Mouse (Mus musculus) forebrain, embryonic 14.5 days (tissue): Measurements from ENCODE around the gene Ssc4d. TPM values are rescaled to one million over a fixed set of nuclear protein-coding genes. Genes with fewer than 3 reads are reported as not detected.
A peak's percentile ranks its signal among the peaks of the same experiment; 100 is the strongest.

Experiments
- ATAC-seq: fragments of 200-750 bp; cut with Nextera tagmentation; 2 replicates; pipeline ENCODE4 v1.8.0; 2017; ENCODE audit warnings: mild to moderate bottlenecking, moderate library complexity
- DNase-seq: peaks from one replicate; pipeline ENCODE4 v3.0.0-alpha.2; 2015; ENCODE audit warnings: low spot score
- H3K27ac ChIP-seq: fragments of 300-500 bp; sonication (generic); 2 replicates; pipeline ENCODE4 v1.5.1; 2014; ENCODE audit warnings: low read depth, mild to moderate bottlenecking, control low read depth, low read length, moderate library complexity
- H3K27me3 ChIP-seq: fragments of 300-500 bp; sonication (generic); replicated peaks from 2 replicates; pipeline ENCODE4 v1.6.1; 2014; ENCODE audit warnings: low read length, control low read depth, mixed read lengths; ENCODE audit not compliant: control insufficient read depth, insufficient read depth
- H3K36me3 ChIP-seq: fragments of 300-500 bp; sonication (generic); 2 replicates; pipeline ENCODE4 v1.6.1; 2014; ENCODE audit warnings: low read length, control low read depth; ENCODE audit not compliant: control insufficient read depth, insufficient read depth
- H3K4me1 ChIP-seq: fragments of 300-500 bp; sonication (generic); 2 replicates; pipeline ENCODE4 v1.6.1; 2014; ENCODE audit warnings: antibody characterized with exemption, low read length, control low read depth; ENCODE audit not compliant: control insufficient read depth, insufficient read depth
- H3K4me2 ChIP-seq: fragments of 300-500 bp; sonication (generic); 2 replicates; pipeline ENCODE4 v1.6.1; 2014; ENCODE audit warnings: mild to moderate bottlenecking, control low read depth, low read length
- H3K4me3 ChIP-seq: fragments of 300-500 bp; sonication (generic); 2 replicates; pipeline ENCODE4 v1.5.1; 2014; ENCODE audit warnings: low read depth, low read length, control low read depth
- H3K9ac ChIP-seq: fragments of 300-500 bp; sonication (generic); 2 replicates; pipeline ENCODE4 v1.6.1; 2014; ENCODE audit warnings: mild to moderate bottlenecking, low read length, control low read depth, moderate library complexity
- H3K9me3 ChIP-seq: fragments of 300-500 bp; sonication (generic); replicated peaks from 2 replicates; pipeline ENCODE4 v1.6.1; 2016; ENCODE audit warnings: low read length, control low read depth, mixed read lengths; ENCODE audit not compliant: control insufficient read depth
- WGBS: fragments of 180-500 bp; shearing (Covaris S2); extraction: QIAGEN DNeasy Blood & Tissue Kit; methylation state at CpG from one replicate; pipeline ENCODE4 v1.1.7; 2014; 5-methylcytosine and 5-hydroxymethylcytosine counted together
- polyA plus RNA-seq: library from polyadenylated mRNA; unstranded; fragments of >200 nt; fragmentation: Nextera tagmentation; extraction: Ambion mirVana; gene quantifications from 2 replicates; pipeline ENCODE4 v1.2.1, GENCODE M21; 2014

The Ssc4d gene
- polyA plus RNA-seq, 1 experiment from 2014 or later: 0.99 TPM

DNA sequence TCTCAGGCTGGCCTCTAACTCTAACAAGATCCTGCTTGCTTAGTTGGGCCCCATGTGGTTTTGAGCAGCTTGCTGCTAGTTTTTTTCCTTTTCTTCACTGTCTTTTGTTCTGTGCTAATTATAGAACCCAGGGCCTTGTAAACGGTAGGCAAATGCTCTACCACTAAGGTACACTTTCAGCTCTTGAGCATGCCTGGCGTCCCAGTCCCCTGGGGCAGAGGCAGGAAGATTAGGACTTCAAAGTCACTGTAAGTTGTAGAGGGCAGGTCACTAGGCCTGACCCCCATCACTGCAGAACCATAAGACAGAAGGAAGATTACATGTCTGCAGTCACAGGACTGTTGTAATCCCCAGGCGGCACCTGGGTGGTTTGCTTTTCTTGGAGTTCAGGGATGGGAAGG, 28.4 kb upstream of the Ssc4d start:
- DNase-seq: no peak
- Histone ChIP-seq H3K4me2 (no peak overlapping the region), H3K27ac (no peak overlapping the region), H3K4me3 (no peak overlapping the region), H3K36me3 (peaks cover 35% of the 10 kb centered on the region), H3K4me1 (no peaks in the 10 kb centered on the region), H3K9me3 (no peaks in the 10 kb centered on the region), H3K27me3 (no peaks in the 10 kb centered on the region), H3K9ac (no peak overlapping the region)
- WGBS: 25% methylated on average over 3 of the region's 3 CpGs
- no peak for ATAC-seq

DNA sequence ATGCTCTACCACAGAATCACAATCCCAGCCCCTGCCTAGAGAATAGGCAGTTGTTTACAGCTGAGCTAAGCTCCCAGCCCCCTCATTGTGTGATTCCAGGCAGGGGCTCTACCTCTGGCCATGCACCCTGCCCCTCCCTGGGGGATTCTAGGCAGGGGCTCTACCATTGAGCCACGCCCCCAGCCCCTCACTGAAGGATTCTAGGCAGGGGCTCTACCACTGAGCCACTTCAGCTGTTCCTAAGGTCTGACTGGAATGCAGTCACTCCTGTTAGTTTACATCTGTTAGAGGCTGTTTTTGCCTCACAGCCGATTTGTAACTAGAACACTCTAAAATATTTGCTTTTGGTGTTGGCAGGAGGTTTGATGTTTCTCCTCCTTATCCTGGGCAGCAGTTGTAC, 28.0 kb upstream of the Ssc4d start:
- Histone ChIP-seq H3K36me3 (peaks cover 38% of the 10 kb centered on the region), H3K4me1 (no peaks in the 10 kb centered on the region), H3K27ac (no peak overlapping the region), H3K9ac (no peak overlapping the region), H3K9me3 (no peaks in the 10 kb centered on the region), H3K4me3 (no peak overlapping the region), H3K27me3 (no peaks in the 10 kb centered on the region), H3K4me2 (no peak overlapping the region)
- 78% methylated on average over 2 of the region's 2 CpGs for WGBS
- DNase-seq (no peak), ATAC-seq (no peak)

DNA sequence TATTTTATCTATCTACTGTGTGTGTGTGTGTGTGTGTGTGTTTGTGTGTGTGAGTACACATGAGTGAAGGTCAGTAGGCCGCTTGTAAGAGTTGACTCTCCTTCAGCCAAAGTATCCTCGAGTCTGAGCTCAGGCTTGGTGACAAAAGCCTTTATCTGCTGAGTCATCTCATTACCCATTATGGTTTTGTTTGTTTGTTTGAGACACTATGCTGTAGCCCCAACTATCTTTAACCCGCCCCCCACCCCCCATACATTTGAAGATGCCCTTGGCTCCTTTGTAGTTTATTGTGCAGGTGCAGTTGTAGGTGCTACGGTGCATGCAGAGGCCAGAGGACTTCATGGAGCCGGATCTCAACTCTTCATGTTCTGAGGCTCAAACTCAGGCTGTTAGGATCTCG, 26.9 kb upstream of the Ssc4d start:
- DNase-seq (no peak), ATAC-seq (no peak)
- no peak overlapping the region for H3K27ac ChIP-seq
- 89% methylated on average over 6 of the region's 6 CpGs for WGBS
- no peak overlapping the region for H3K4me2 ChIP-seq
- no peak overlapping the region for H3K9ac ChIP-seq
- H3K36me3 ChIP-seq: peaks cover 48% of the 10 kb centered on the region
- no peak overlapping the region for H3K4me3 ChIP-seq
- H3K27me3 ChIP-seq: no peaks in the 10 kb centered on the region
- no peaks in the 10 kb centered on the region for H3K4me1 ChIP-seq
- H3K9me3 ChIP-seq: no peaks in the 10 kb centered on the region

DNA sequence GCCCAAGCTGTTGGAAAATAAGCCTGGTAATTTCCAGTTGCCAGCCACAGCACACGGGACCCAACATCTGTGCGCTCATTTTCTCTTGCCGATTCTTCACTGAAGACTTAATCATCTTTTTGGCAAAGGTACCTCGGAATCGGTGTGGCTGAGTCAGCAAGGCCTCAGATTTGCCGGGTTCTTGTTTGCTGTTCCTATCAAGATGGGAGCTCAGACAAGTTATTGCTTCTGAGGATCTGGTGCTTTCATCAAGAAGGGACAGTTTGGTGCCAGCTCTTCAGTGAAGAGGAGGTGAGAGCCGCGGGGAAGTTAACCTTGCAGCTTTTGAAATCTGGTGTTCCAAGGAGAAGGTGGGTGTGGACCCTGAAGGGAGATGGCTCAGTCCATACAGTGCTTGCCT, 21.8 kb upstream of the Ssc4d start:
- Histone ChIP-seq H3K4me1 (peaks cover 7% of the 10 kb centered on the region), H3K27me3 (no peaks in the 10 kb centered on the region), H3K9ac (no peak overlapping the region), H3K36me3 (peaks cover 37% of the 10 kb centered on the region), H3K4me2 (no peak overlapping the region), H3K9me3 (no peaks in the 10 kb centered on the region), H3K4me3 (no peak overlapping the region), H3K27ac (no peak overlapping the region)
- 91% methylated on average over 8 of the region's 8 CpGs for WGBS
- no peak for DNase-seq
- no peak for ATAC-seq

DNA sequence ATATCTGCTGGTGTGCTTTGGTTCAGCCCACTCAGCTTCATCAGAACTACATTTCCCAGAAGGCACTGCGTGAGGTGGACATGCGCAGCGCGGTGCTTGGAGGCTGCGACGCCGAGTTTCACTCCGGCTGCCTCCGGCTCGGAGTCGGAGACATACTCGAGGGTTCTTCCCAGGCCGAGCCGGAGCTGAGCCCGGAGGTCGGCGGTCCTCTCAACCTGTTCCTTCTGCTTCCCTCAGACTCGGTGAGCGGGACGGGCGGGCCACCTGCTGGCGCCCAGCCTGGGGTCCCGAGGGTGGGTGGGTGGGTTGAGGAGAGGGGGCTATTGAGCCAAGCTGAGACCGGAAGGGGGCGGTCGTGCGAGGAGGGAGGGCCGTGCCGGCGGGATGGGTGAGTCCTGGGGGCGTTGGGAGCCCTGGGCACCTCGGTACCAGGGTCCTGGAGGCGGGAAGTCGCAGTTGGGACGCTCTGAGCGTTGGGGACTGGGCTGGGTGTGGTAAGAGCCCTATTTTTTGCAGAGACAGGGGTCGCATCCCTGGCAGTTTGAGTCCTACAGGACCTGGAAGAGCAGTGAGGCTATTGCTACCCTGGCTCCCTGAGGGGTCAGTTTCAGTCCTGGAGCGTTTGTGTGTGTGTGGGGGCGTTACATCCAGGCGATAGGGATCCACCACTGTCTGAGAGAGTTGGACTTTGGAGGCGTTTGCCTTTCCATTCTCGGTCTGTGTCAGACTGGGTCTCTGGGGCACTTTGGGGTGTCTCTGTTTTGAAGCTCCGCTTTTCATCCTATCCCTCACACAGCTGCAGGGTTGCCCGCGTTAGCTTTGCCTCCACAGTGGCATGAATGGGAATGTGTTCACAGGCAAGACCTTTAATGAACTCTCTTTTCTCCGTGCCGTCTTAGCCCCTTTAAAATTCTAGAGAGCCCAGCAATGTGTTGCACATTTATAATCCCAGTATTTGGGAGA, 20.7 kb upstream of the Ssc4d start, which contains the start of gene Dtx2:
Gene Dtx2, plus strand, starts transcription at position 76 of the 963 bp plus-strand sequence.
- peaks cover 33% of the 10 kb centered on the region for H3K36me3 ChIP-seq
- peak within 1 kb of the TSS; percentile 81 for H3K9ac ChIP-seq
- ATAC-seq: peak; percentile 97
- peak; percentile 97 for DNase-seq
- H3K27ac ChIP-seq: peak within 1 kb of the TSS; percentile 65; the same call in 1 of the 2 replicates
- H3K9me3 ChIP-seq: no peaks in the 10 kb centered on the region
- WGBS: under 1% methylated on average over 42 of the region's 47 CpGs
- peaks cover 7% of the 10 kb centered on the region for H3K4me1 ChIP-seq
- H3K4me3 ChIP-seq: peak within 1 kb of the TSS; percentile 68
- H3K27me3 ChIP-seq: no peaks in the 10 kb centered on the region
- peak within 1 kb of the TSS; percentile 80 for H3K4me2 ChIP-seq

DNA sequence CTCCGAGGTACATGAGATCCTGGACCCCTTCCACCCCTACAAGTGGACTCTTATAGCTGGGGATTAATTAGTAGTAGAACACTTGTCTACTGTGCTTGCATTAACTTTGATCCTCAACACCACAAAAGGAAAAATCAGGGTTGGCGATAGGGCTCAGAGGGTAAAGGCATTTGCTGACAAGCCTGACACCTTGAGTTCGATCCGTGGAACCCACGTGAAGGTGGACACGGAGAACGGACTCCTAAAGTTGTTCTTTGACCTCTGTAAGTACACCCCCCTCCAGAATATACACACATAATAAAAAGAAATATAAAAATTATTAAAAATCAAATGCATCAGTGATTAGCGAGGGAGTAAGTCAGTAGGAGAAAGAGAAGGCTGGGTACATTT, 20.0 kb upstream of the Ssc4d start:
- peaks cover 29% of the 10 kb centered on the region for H3K36me3 ChIP-seq
- H3K4me3 ChIP-seq: peak overlapping the region; percentile 68; the same call in 1 of the 2 replicates
- 65% methylated on average over 8 of the region's 8 CpGs for WGBS
- ATAC-seq (peak; percentile 18), DNase-seq (no peak)
- no peak overlapping the region for H3K27ac ChIP-seq
- H3K9me3 ChIP-seq: no peaks in the 10 kb centered on the region
- peaks cover 7% of the 10 kb centered on the region for H3K4me1 ChIP-seq
- H3K27me3 ChIP-seq: no peaks in the 10 kb centered on the region
- no peak overlapping the region for H3K9ac ChIP-seq
- no peak overlapping the region; the same call in 1 of the 2 replicates for H3K4me2 ChIP-seq

DNA sequence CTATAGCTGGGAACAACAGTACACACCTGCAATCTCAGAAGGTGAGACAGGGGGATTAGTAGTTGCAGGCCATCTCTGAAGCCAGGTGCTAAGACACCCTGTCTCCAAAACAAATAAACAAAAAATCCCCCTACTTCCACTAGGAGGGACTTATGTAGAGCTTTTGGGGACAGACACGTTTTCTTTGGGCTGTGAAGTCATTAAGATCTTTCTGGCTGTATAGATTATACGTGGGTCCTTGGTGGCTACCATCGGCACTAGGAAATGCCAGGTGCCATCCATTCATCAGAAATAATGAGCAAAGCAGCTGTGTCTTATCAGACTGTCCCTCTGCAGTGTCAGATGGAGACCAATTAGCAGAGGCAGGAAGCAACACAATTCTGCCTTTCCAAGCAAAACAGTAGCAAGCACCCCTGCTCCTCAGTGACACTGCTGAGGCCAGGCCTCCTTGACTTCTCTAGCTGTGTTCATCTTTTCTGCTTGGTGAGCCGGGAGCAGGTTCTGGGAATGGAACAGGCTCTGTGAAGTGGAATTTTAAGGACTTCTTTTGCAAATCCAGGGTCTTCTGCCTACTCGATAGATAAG, 19.1 kb upstream of the Ssc4d start:
- Histone ChIP-seq H3K4me2 (no peak overlapping the region), H3K36me3 (peaks cover 21% of the 10 kb centered on the region), H3K4me3 (no peak overlapping the region), H3K27ac (no peak overlapping the region), H3K27me3 (no peaks in the 10 kb centered on the region), H3K9me3 (no peaks in the 10 kb centered on the region), H3K4me1 (peaks cover 7% of the 10 kb centered on the region), H3K9ac (no peak overlapping the region)
- DNase-seq (no peak), ATAC-seq (no peak)
- 63% methylated on average over 5 of the region's 5 CpGs for WGBS

DNA sequence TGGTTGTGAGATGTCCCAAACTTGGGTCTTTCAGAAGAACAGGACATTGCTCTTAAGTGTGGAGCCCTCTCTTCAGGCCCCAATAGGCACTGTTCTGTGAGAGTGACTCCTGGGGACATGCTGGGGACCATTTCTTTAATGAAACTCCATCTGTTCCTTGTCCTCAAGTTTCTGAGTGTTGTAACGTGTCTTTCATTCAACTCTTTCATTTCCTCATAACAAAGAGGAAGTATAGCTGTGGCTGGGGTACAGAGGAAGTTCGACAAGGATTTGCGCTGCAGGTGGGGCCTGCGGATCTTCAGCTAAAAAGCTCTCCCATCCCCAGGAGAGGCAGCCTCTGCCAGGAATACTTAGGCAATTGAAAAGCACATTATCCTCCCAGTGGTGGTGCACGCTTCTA, 16.3 kb upstream of the Ssc4d start:
- Histone ChIP-seq H3K4me3 (no peak overlapping the region), H3K9ac (no peak overlapping the region), H3K4me2 (no peak overlapping the region), H3K9me3 (no peaks in the 10 kb centered on the region), H3K27ac (no peak overlapping the region), H3K4me1 (peaks cover 3% of the 10 kb centered on the region), H3K27me3 (no peaks in the 10 kb centered on the region), H3K36me3 (no peaks in the 10 kb centered on the region)
- WGBS: 67% methylated on average over 5 of the region's 5 CpGs
- no peak for ATAC-seq
- DNase-seq: no peak

DNA sequence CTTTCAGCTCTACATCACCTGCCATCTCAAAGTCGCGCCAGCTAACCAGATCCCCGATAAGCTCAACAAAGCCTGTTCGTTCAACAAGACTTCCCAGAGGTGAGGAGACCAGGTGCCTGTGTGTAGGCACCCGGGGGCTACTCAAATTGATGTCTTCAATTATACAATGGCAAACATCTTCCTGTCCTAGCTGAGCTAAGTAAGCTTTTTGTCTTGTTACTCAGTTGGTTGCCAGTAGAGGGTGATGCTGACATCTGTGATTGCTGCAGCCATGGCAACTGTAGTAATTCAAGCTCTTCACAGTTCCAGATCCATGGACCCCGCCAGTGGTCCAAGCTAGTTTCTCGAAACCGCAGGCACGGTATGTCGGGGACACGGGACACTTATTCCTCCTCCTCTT, 12.9 kb upstream of the Ssc4d start:
- Histone ChIP-seq H3K9ac (no peak overlapping the region), H3K27ac (no peak overlapping the region), H3K9me3 (no peaks in the 10 kb centered on the region), H3K36me3 (no peaks in the 10 kb centered on the region), H3K4me3 (no peak overlapping the region), H3K4me2 (no peak overlapping the region), H3K27me3 (no peaks in the 10 kb centered on the region), H3K4me1 (no peaks in the 10 kb centered on the region)
- 63% methylated on average over 11 of the region's 11 CpGs for WGBS
- DNase-seq: peak; percentile 46
- no peak for ATAC-seq
